Mouse (Mus musculus): ENCODE measurements at regions not wholly inside any gene's neighbourhood (a gene's known extent, or its start where the extent isn't known, plus 50 kb on each side); places are given as distances from the start of the nearest gene placed in this dataset.
A peak's percentile ranks its signal among the peaks of the same experiment; 100 is the strongest.

- WGBS = 48% methylated on average over 10 of the region's 10 CpGs
- peak overlapping the region; percentile 37 for H3K9ac ChIP-seq (ENCODE audit: low read length)
- peak; percentile 32 for ATAC-seq (ENCODE audit: insufficient read depth, low FRiP score, low TSS enrichment)
- no peak overlapping the region for H3K4me3 ChIP-seq (ENCODE audit: low read depth, low read length)
- no peaks in the 10 kb centered on the region for H3K36me3 ChIP-seq (ENCODE audit: control insufficient read depth, insufficient read depth, low read length)
- DNase-seq (ENCODE audit: low spot score) = no peak
- no peaks in the 10 kb centered on the region for H3K9me3 ChIP-seq (ENCODE audit: control insufficient read depth, low read length)
- peak overlapping the region; percentile 24; the same call in 1 of the 2 replicates for H3K4me2 ChIP-seq (ENCODE audit: low read depth)
- H3K27me3 ChIP-seq (ENCODE audit: control insufficient read depth, insufficient read depth, low read length) = no peaks in the 10 kb centered on the region
- H3K27ac ChIP-seq (ENCODE audit: low read depth, low read length) = no peak overlapping the region; the same call in 1 of the 2 replicates
- H3K4me1 ChIP-seq (ENCODE audit: control insufficient read depth, insufficient read depth, low read length) = peaks cover 7% of the 10 kb centered on the region
These were observed 293.2 kb downstream of the Bcl11a start for GRCm38 (mm10) chr11:24370861-24371686.

- Histone ChIP-seq H3K9me3 (ENCODE audit: control insufficient read depth, low read length) (no peaks in the 10 kb centered on the region), H3K9ac (ENCODE audit: low read length) (no peak overlapping the region), H3K36me3 (ENCODE audit: control insufficient read depth, insufficient read depth, low read length) (no peaks in the 10 kb centered on the region), H3K27me3 (ENCODE audit: control insufficient read depth, insufficient read depth, low read length) (no peaks in the 10 kb centered on the region), H3K4me1 (ENCODE audit: control insufficient read depth, insufficient read depth, low read length) (peaks cover 7% of the 10 kb centered on the region), H3K4me2 (ENCODE audit: low read depth) (no peak overlapping the region), H3K4me3 (ENCODE audit: low read depth, low read length) (no peak overlapping the region), H3K27ac (ENCODE audit: low read depth, low read length) (no peak overlapping the region)
- DNase-seq (ENCODE audit: low spot score) (peak; percentile 16), ATAC-seq (ENCODE audit: insufficient read depth, low FRiP score, low TSS enrichment) (no peak; the same call in 1 of the 2 replicates)
- 69% methylated on average over 5 of the region's 5 CpGs for WGBS
These were observed 293.8 kb downstream of the Bcl11a start for GRCm38 (mm10) chr11:24371687-24371950.

DNA sequence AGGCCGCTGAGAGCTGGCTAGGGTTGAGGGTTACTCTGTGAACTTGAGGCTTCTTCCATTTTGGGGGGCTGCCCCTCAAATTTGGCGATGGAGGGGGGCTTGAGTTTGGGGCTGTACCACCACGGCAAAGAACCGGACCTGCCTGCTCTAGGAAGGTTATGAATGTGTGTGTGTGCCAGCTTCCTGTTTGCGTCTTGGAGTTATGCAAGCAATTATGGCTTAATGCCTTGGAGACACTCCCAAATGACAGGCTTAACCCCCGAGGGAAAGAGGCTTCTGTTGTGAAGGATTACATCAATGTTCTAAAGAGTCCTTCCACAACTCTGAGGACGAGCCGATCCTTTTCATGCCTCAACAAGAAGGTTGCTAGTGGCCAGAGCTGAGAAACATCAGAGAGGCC, 294.1 kb downstream of the Bcl11a start:
- Histone ChIP-seq H3K9ac (ENCODE audit: low read length) (no peak overlapping the region), H3K4me3 (ENCODE audit: low read depth, low read length) (no peak overlapping the region), H3K27ac (ENCODE audit: low read depth, low read length) (no peak overlapping the region), H3K9me3 (ENCODE audit: control insufficient read depth, low read length) (no peaks in the 10 kb centered on the region), H3K4me2 (ENCODE audit: low read depth) (no peak overlapping the region), H3K36me3 (ENCODE audit: control insufficient read depth, insufficient read depth, low read length) (no peaks in the 10 kb centered on the region), H3K27me3 (ENCODE audit: control insufficient read depth, insufficient read depth, low read length) (no peaks in the 10 kb centered on the region), H3K4me1 (ENCODE audit: control insufficient read depth, insufficient read depth, low read length) (peaks cover 7% of the 10 kb centered on the region)
- no peak for DNase-seq (ENCODE audit: low spot score)
- no peak for ATAC-seq (ENCODE audit: insufficient read depth, low FRiP score, low TSS enrichment)
- 50% methylated on average over 8 of the region's 8 CpGs for WGBS

DNA sequence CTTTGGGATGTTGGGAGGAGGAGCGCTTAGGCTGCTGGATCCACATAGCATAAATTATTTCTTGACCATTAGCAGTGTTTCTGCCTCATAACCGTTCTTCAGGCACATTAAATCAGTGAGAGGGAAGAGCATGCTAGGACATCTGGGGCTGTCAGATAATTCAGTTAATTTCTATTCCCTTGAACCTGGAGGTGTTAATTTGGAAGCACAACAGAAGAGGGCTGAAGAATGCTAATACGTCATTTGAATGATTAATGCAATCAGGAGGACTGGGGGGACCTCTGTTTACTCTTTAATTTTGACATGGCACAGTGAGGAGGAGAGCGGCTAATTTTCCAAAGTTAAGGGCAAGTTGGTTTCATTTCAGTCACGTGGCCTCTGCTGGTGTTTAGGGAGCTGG, 294.8 kb downstream of the Bcl11a start:
- no peak overlapping the region for H3K4me2 ChIP-seq (ENCODE audit: low read depth)
- H3K4me3 ChIP-seq (ENCODE audit: low read depth, low read length) = no peak overlapping the region
- H3K4me1 ChIP-seq (ENCODE audit: control insufficient read depth, insufficient read depth, low read length) = peaks cover 7% of the 10 kb centered on the region
- WGBS = 43% methylated on average over 5 of the region's 5 CpGs
- no peak overlapping the region for H3K9ac ChIP-seq (ENCODE audit: low read length)
- H3K27me3 ChIP-seq (ENCODE audit: control insufficient read depth, insufficient read depth, low read length) = no peaks in the 10 kb centered on the region
- H3K27ac ChIP-seq (ENCODE audit: low read depth, low read length) = no peak overlapping the region
- H3K9me3 ChIP-seq (ENCODE audit: control insufficient read depth, low read length) = no peaks in the 10 kb centered on the region
- H3K36me3 ChIP-seq (ENCODE audit: control insufficient read depth, insufficient read depth, low read length) = no peaks in the 10 kb centered on the region
- no peak for ATAC-seq (ENCODE audit: insufficient read depth, low FRiP score, low TSS enrichment)
- DNase-seq (ENCODE audit: low spot score) = no peak

- Histone ChIP-seq H3K4me3 (ENCODE audit: low read depth, low read length) (no peak overlapping the region), H3K9ac (ENCODE audit: low read length) (no peak overlapping the region), H3K27me3 (ENCODE audit: control insufficient read depth, insufficient read depth, low read length) (no peaks in the 10 kb centered on the region), H3K27ac (ENCODE audit: low read depth, low read length) (no peak overlapping the region), H3K4me1 (ENCODE audit: control insufficient read depth, insufficient read depth, low read length) (peaks cover 7% of the 10 kb centered on the region), H3K9me3 (ENCODE audit: control insufficient read depth, low read length) (no peaks in the 10 kb centered on the region), H3K36me3 (ENCODE audit: control insufficient read depth, insufficient read depth, low read length) (no peaks in the 10 kb centered on the region), H3K4me2 (ENCODE audit: low read depth) (no peak overlapping the region)
- ATAC-seq (ENCODE audit: insufficient read depth, low FRiP score, low TSS enrichment) (no peak), DNase-seq (ENCODE audit: low spot score) (no peak)
- WGBS = 62% methylated on average over 4 of the region's 4 CpGs
These were observed 295.4 kb downstream of the Bcl11a start for GRCm38 (mm10) chr11:24373301-24373700.

- no peak overlapping the region for H3K27ac ChIP-seq (ENCODE audit: low read depth, low read length)
- no peak overlapping the region for H3K4me2 ChIP-seq (ENCODE audit: low read depth)
- no peaks in the 10 kb centered on the region for H3K4me1 ChIP-seq (ENCODE audit: control insufficient read depth, insufficient read depth, low read length)
- DNase-seq (ENCODE audit: low spot score) (no peak), ATAC-seq (ENCODE audit: insufficient read depth, low FRiP score, low TSS enrichment) (no peak)
- WGBS = 73% methylated on average over 2 of the region's 2 CpGs
- no peak overlapping the region for H3K9ac ChIP-seq (ENCODE audit: low read length)
- no peaks in the 10 kb centered on the region for H3K36me3 ChIP-seq (ENCODE audit: control insufficient read depth, insufficient read depth, low read length)
- no peak overlapping the region for H3K4me3 ChIP-seq (ENCODE audit: low read depth, low read length)
- no peaks in the 10 kb centered on the region for H3K9me3 ChIP-seq (ENCODE audit: control insufficient read depth, low read length)
- H3K27me3 ChIP-seq (ENCODE audit: control insufficient read depth, insufficient read depth, low read length) = no peaks in the 10 kb centered on the region
These were observed 299.7 kb downstream of the Bcl11a start for GRCm38 (mm10) chr11:24377530-24377929.

- WGBS = 53% methylated on average over 5 of the region's 5 CpGs
- no peak overlapping the region for H3K4me3 ChIP-seq (ENCODE audit: low read depth, low read length)
- no peak overlapping the region for H3K4me2 ChIP-seq (ENCODE audit: low read depth)
- no peak overlapping the region for H3K9ac ChIP-seq (ENCODE audit: low read length)
- no peaks in the 10 kb centered on the region for H3K27me3 ChIP-seq (ENCODE audit: control insufficient read depth, insufficient read depth, low read length)
- DNase-seq (ENCODE audit: low spot score) (no peak), ATAC-seq (ENCODE audit: insufficient read depth, low FRiP score, low TSS enrichment) (no peak)
- H3K9me3 ChIP-seq (ENCODE audit: control insufficient read depth, low read length) = no peaks in the 10 kb centered on the region
- no peaks in the 10 kb centered on the region for H3K4me1 ChIP-seq (ENCODE audit: control insufficient read depth, insufficient read depth, low read length)
- no peaks in the 10 kb centered on the region for H3K36me3 ChIP-seq (ENCODE audit: control insufficient read depth, insufficient read depth, low read length)
- no peak overlapping the region for H3K27ac ChIP-seq (ENCODE audit: low read depth, low read length)
These were observed 312.7 kb downstream of the Bcl11a start for GRCm38 (mm10) chr11:24390578-24390977.

DNA sequence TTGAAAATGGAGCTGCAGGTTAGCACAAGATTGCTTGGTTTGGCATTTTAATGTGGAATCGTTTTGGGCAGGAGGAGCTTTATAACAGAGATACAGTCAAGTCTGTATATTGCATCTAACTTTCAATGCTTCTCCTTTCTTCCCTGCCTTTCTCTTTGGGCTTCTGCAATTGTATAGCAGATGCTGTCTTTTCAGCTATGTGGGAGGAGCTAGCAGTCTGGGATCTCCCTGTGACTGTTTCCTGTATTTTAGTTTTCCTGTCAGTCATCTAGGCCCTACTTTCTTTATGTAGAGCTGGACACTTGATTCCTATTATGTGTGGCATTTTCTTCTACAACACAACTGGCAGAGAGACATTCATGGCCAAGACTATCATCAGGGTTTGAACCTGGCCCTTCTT, 313.5 kb downstream of the Bcl11a start:
- no peaks in the 10 kb centered on the region for H3K36me3 ChIP-seq (ENCODE audit: control insufficient read depth, insufficient read depth, low read length)
- H3K9me3 ChIP-seq (ENCODE audit: control insufficient read depth, low read length) = no peaks in the 10 kb centered on the region
- no peak overlapping the region for H3K9ac ChIP-seq (ENCODE audit: low read length)
- H3K4me3 ChIP-seq (ENCODE audit: low read depth, low read length) = no peak overlapping the region
- H3K4me1 ChIP-seq (ENCODE audit: control insufficient read depth, insufficient read depth, low read length) = no peaks in the 10 kb centered on the region
- ATAC-seq (ENCODE audit: insufficient read depth, low FRiP score, low TSS enrichment) (no peak), DNase-seq (ENCODE audit: low spot score) (no peak)
- H3K4me2 ChIP-seq (ENCODE audit: low read depth) = no peak overlapping the region
- H3K27ac ChIP-seq (ENCODE audit: low read depth, low read length) = no peak overlapping the region
- 77% methylated on average over 1 of the region's 1 CpGs for WGBS
- no peaks in the 10 kb centered on the region for H3K27me3 ChIP-seq (ENCODE audit: control insufficient read depth, insufficient read depth, low read length)

GRCm38 (mm10) chr11:24395478-24395877, 317.6 kb downstream of the Bcl11a start:
- H3K27ac ChIP-seq (ENCODE audit: low read depth, low read length) = no peak overlapping the region
- no peaks in the 10 kb centered on the region for H3K9me3 ChIP-seq (ENCODE audit: control insufficient read depth, low read length)
- no peaks in the 10 kb centered on the region for H3K36me3 ChIP-seq (ENCODE audit: control insufficient read depth, insufficient read depth, low read length)
- 89% methylated on average over 2 of the region's 2 CpGs for WGBS
- DNase-seq (ENCODE audit: low spot score) (no peak), ATAC-seq (ENCODE audit: insufficient read depth, low FRiP score, low TSS enrichment) (no peak)
- H3K4me2 ChIP-seq (ENCODE audit: low read depth) = no peak overlapping the region
- no peaks in the 10 kb centered on the region for H3K4me1 ChIP-seq (ENCODE audit: control insufficient read depth, insufficient read depth, low read length)
- H3K27me3 ChIP-seq (ENCODE audit: control insufficient read depth, insufficient read depth, low read length) = no peaks in the 10 kb centered on the region
- no peak overlapping the region for H3K4me3 ChIP-seq (ENCODE audit: low read depth, low read length)
- H3K9ac ChIP-seq (ENCODE audit: low read length) = no peak overlapping the region
